Mouse (Mus musculus) left cerebral cortex, postnatal 25 days (tissue): ENCODE results near the gene Sema3b. TPM values are rescaled to one million over a fixed set of nuclear protein-coding genes. Genes with fewer than 3 reads are reported as not detected.

Source experiments
- DNase-seq, 2 experiments: peaks; one replicate each; pipeline ENCODE4 v3.0.0; 2022; ENCODE audit warnings: low spot score in 2 of 2, mixed read lengths in 1 of 2
- intact Hi-C: fragments of 180-260 bp; cut with DNase I; formaldehyde crosslinking; loops from one replicate; pipeline ENCODE4 v1.15.1; 2025
- total RNA-seq, 2 experiments: library from RNA; stranded (reverse); gene quantifications; 2 replicates each; pipeline ENCODE4 v1.2.3; 2021

Gene Sema3b
- total RNA-seq, 2 experiments from 2014 or later = 3.4 to 3.5 TPM

GRCm38 (mm10) chr9:107555701-107556100 lies 53.3 kb downstream of the Sema3b start:
- intact Hi-C loops = no loop called here
- DNase-seq = no peak

GRCm38 (mm10) chr9:107555031-107555457 lies 54.0 kb downstream of the Sema3b start:
- peak in 1 of 2 experiments; percentile 44 for DNase-seq
- intact Hi-C loops = no loop called here

DNA sequence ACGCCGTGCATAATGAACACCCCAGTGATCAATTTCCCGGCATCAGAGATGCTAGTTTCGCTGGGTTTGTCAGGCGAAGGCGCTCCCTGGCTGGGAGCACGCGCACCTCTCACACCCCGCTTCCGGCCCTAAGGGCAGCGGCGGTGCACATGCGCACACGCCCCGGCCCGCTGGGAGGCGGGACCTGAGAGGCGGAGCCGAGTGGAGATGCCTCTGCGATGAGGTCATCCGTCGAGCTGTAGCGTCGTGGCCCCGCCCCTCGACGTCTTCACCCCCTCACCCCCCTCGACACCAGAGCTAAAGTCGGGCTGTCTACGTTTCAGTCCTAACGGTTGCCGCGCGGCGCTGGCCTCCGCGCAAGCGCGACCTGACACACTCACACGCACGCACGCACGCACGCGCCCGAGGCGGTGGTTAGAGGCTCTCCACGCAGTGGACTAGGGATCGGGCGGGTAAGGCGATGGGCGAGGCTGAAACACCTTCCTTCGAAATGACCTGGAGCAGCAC lies 54.7 kb downstream of the Sema3b start:
- intact Hi-C loops = no loop called here
- peak; percentile 93 to 98 for DNase-seq

GRCm38 (mm10) chr9:107553541-107554318 lies 55.3 kb downstream of the Sema3b start:
- intact Hi-C loops = no loop called here
- peak in 1 of 2 experiments; percentile 32 for DNase-seq

- no peak for DNase-seq
- intact Hi-C loops = no loop called here
These were observed 56.2 kb downstream of the Sema3b start for GRCm38 (mm10) chr9:107552690-107553393.

GRCm38 (mm10) chr9:107551890-107552355 lies 57.1 kb downstream of the Sema3b start:
- no peak for DNase-seq
- intact Hi-C loops = no loop called here

DNA sequence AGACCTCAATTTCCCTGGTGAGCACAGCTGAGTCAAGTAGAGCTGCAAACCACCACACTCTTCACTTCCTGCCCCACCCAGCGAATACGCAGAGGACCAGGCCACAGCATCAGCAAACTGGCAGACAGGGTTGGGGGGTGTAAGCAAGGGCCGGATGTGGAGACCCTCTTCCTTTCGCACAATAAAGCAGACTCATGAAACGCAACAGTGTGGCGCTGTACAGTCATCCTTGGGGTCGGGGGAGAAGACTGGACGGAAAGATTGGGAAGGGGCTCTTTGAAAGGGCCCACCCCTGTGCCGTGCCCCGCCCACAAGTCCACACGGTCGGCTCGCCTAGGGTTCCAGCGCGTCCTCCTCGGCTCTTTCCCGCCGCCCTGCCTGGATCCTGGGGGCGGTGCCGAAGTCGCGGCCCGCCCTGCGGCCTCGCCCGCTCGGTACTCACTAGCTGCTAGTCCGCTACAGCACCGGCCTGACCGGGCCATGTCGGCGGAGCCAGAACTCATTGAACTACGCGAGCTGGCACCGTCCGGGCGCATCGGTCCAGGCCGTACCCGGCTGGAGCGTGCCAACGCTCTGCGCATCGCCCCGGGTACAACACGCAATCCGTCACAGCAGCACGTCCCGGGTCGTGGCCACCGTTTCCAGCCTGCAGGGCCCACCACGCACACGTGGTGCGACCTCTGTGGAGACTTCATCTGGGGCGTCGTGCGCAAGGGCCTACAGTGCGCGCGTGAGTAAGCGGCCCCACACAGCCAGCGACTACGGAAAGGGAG lies 57.7 kb downstream of the Sema3b start, which contains the start of gene Rassf1:
Rassf1 (plus strand) TSS at position 439 of the 773 bp plus-strand sequence.
- intact Hi-C loops = no loop called here
- peak in 1 of 2 experiments; percentile 30 for DNase-seq

DNA sequence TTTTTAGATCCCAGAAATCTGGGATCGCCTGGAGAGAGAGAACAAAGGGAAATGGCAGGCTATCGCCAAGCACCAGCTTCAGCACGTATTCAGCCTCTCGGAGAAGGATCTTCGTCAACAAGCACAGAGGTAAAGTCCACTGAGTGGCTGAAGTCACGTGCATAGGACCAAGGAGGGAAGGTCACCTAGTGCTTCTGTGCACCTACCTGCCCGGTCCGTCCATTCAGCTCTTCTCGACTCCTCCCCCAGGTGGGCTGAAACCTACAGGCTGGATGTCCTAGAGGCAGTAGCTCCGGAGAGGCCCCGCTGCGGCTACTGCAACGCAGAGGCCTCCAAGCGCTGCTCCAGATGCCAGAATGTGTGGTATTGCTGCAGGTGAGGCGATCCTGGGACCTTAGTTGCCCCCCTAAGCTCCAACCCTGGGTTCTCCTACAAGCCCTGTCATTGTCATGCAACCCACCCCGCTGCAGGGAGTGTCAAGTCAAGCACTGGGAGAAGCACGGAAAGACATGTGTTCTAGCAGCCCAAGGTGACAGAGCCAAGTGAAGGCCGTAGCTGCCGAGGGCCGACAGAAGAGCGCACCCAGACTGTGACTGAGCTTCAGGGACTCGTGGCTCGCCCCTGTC lies 58.4 kb downstream of the Sema3b start:
- DNase-seq = no peak
- intact Hi-C loops = no loop called here

DNA sequence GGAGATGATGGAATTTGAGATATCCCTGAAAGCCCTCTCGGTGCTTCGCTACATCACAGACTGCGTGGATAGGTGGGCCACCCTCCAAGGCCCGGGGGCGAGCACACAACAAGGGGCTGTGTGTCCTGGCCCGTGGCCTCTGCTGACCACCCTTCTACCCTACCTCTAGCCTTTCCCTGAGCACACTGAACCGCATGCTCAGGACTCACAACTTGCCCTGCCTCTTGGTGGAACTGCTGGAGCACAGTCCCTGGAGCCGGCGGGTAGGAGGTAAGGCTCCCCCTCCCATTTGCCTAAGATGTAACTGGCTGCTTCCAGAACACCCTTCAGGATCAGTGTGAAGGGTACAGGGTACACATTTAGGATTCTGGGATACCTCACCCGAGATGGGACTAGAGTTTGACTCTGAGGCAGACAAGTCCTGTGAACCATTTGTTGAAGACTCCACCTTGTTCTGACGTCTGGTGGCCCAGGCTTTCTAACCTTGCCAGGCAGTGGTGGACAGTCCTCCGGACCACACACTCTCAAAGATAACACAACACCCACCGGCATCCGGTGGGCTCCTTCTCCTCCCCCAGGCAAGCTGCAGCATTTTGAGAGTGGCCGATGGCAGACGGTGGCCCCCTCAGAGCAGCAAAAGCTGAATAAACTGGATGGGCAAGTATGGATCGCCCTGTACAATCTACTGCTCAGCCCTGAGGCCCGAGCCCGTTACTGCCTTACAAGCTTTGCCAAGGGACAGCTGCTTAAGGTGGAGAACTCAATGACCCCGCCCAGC lies 59.5 kb downstream of the Sema3b start:
- no peak for DNase-seq
- intact Hi-C loops = no loop called here

DNA sequence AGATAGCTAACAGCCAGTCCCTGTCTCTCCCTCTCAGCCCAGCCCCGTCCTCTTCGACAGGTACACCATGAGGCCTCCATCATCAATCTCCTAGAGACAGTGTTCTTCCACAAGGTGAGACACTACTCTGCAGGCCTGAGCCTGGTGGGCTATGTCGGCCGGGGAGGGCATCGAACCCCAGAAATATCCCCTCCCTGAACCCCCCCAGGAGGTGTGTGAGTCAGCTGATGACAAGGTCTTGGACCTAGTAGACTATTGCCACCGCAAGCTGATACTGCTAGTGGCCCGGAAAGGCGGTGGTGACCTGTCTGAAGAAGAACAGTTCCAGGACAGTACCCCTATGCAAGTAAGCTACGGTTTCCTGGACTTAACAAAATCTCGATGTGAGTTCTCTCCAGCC lies 60.2 kb downstream of the Sema3b start:
- DNase-seq = no peak
- intact Hi-C loops = no loop called here

GRCm38 (mm10) chr9:107547957-107548356 lies 61.1 kb downstream of the Sema3b start:
- no peak for DNase-seq
- intact Hi-C loops = no loop called here

Other genes with a start within 250 kb of the Sema3b start
- 10 to 100 TPM; 25.4 to 40.2 TPM for gene Cacna2d2, start 209.6 kb downstream of the Sema3b start, total RNA-seq
- 10 to 100 TPM; 33.3 to 36.5 TPM for gene Tmem115, start 75.3 kb downstream of the Sema3b start, total RNA-seq
- gene Cyb561d2, start 67.0 kb downstream of the Sema3b start, total RNA-seq = 10 to 100 TPM; 16.2 to 17.4 TPM
- gene Nprl2, start 67.0 kb downstream of the Sema3b start, total RNA-seq = 10 to 100 TPM; 40.4 to 41.7 TPM
- 1 to 10 TPM; 4.0 to 5.6 TPM for gene Zmynd10, start 61.9 kb downstream of the Sema3b start, total RNA-seq
- 10 to 100 TPM; 14.3 to 17.4 TPM for gene Rassf1, start 57.7 kb downstream of the Sema3b start, total RNA-seq
- gene Tusc2, start 46.0 kb downstream of the Sema3b start, total RNA-seq = 10 to 100 TPM; 86.5 to 94.7 TPM
- gene Hyal2, start 41.3 kb downstream of the Sema3b start, total RNA-seq = 10 to 100 TPM in 1 of 2 experiments, 1 to 10 TPM in 1; 9.3 to 10.1 TPM
- 1 to 10 TPM; 5.0 to 7.4 TPM for gene Hyal1, start 32.3 kb downstream of the Sema3b start, total RNA-seq
- gene Naa80, start 30.3 kb downstream of the Sema3b start, total RNA-seq = 10 to 100 TPM; 10.8 to 11.3 TPM
- 1 to 10 TPM in 1 of 2 experiments, under 1 TPM in 1; 0.96 to 1.1 TPM for gene Hyal3, start 28.4 kb downstream of the Sema3b start, total RNA-seq
- gene Ifrd2, start 21.6 kb downstream of the Sema3b start, total RNA-seq = 10 to 100 TPM; 11.1 to 13.3 TPM
- gene Gnai2, start 26.1 kb upstream of the Sema3b start, total RNA-seq = 100 to 1,000 TPM; 214 to 221 TPM
- gene Slc38a3, start 60.3 kb upstream of the Sema3b start, total RNA-seq = 10 to 100 TPM; 69.9 to 81.4 TPM
- under 1 TPM; 0.18 to 0.21 TPM for gene Gnat1, start 70.5 kb upstream of the Sema3b start, total RNA-seq
- 10 to 100 TPM; 16.6 to 17.8 TPM for gene Sema3f, start 101.2 kb upstream of the Sema3b start, total RNA-seq
- gene Rbm5, start 161.8 kb upstream of the Sema3b start, total RNA-seq = 100 to 1,000 TPM; 122 to 155 TPM